In the genomic region with DNA sequence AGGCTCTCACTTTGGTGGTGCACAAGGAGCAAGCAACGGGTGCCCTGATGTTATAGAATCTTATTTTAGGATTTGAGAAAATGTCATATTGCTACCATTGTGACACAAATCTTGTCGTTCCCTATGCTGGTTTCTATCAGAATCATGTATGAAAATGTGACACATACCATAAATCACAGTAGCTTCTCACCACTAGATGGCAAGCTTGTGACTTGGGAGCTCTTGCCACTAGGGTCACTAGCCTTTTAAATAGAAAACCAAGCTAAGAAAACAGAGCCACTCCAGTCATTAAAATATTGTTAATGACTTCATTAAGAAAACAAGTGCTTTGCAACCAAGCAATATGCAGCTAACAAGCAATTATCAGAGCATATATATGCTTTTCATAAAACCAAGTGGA, we compare ENCODE assay signal across 10 mouse cellular contexts.
DNase-seq lines count a peak whose midpoint lies in the region.
"Had no signal": no experiment of that assay in that cellular context is flagged by ENCODE, and none has a peak within 500 bp of the region (broad histone marks: within the 10 kb centered on the region; RNA-seq: fewer than 3 reads in every experiment).

No protein-coding gene starts in this region.

- DNase-seq in cerebellum, postnatal 10 days: peak; percentile 24 to 39
- no peak for DNase-seq in cerebellum, adult 11-12 months
- DNase-seq in kidney, adult 9 months: peak; percentile 44
- DNase-seq in kidney, adult 18-20 months: no peak
- DNase-seq in ES-CJ7 (ENCODE audit: low read depth, low spot score): peak; percentile 53
- DNase-seq in induced T-regulatory cell, adult 2 months (ENCODE audit: low read depth): peak; percentile 2
- DNase-seq in spleen, adult 18-20 months: no peak
- DNase-seq in urinary bladder, postnatal 4 days (ENCODE audit: low spot score in 2 of 2): no peak
- DNase-seq: adrenal gland, adult 8-10 months; gastrocnemius, postnatal 14 days had no signal

Comparison
In these comparisons a context has a peak if more than half of its experiments do, and no peak if none do; other contexts are left out.
1. DNase-seq: peak in cerebellum, postnatal 10 days (2 of 2), kidney, adult 9 months (single experiment), ES-CJ7 (single experiment) and induced T-regulatory cell, adult 2 months (single experiment); none in cerebellum, adult 11-12 months (single experiment), kidney, adult 18-20 months (single experiment), spleen, adult 18-20 months (0 of 2) and urinary bladder, postnatal 4 days (0 of 2).